Mouse (Mus musculus): ENCODE data around the gene Lefty1. TPM values are rescaled to one million over a fixed set of nuclear protein-coding genes. Genes with fewer than 3 reads are reported as not detected.

Lefty1 gene
- polyA plus RNA-seq, 1 experiment from 2014 or later: 6.0 TPM

GRCm38 (mm10) chr1:180986701-180987100, 51.9 kb downstream of the Lefty1 start:
- no peaks in the 10 kb centered on the region for H3K36me3 ChIP-seq
- H3K4me1 ChIP-seq (replicated peaks): peaks cover 2% of the 10 kb centered on the region
- no peak overlapping the region for H3K9ac ChIP-seq
- H3K4me3 ChIP-seq (replicated peaks): no peak overlapping the region
- no peak overlapping the region for H3K4me2 ChIP-seq
- DNase-seq: no peak
- H3K27ac ChIP-seq: no peak overlapping the region
- H3K9me3 ChIP-seq (replicated peaks): no peaks in the 10 kb centered on the region
- peaks cover 19% of the 10 kb centered on the region for H3K27me3 ChIP-seq
- WGBS (ENCODE audit: insufficient replicate concordance): 82% methylated on average over 8 of the region's 8 CpGs
- no peak for ATAC-seq (ENCODE audit: low read depth)

DNA sequence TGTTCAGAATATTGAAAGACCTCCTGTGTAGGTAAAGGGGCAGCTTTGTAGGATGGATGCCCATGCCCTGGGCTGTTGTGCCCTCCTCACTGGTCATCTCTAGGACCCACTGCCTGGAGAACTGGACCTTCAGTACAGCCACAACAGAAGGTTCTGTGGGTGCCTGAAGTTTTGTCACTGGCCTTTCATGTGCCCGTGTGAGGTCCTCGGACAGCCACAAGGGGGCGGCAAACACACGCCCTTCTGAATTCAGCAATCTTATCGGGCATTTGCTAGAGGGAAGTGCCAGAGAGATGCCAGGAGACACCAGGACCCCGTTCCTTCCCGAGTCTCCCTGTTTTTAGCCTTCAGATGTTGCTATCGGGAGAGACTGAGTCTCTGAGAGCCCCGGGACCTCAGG, 52.9 kb downstream of the Lefty1 start:
- Histone ChIP-seq H3K4me2 (no peak overlapping the region), H3K36me3 (no peaks in the 10 kb centered on the region), H3K27ac (no peak overlapping the region), H3K9ac (no peak overlapping the region), H3K9me3 (replicated peaks) (no peaks in the 10 kb centered on the region), H3K4me1 (replicated peaks) (no peaks in the 10 kb centered on the region), H3K4me3 (replicated peaks) (no peak overlapping the region), H3K27me3 (peaks cover 19% of the 10 kb centered on the region)
- ATAC-seq (ENCODE audit: low read depth): 0 out of 2 replicates have a peak, but pooled peaks have one; percentile 40
- WGBS (ENCODE audit: insufficient replicate concordance): 2% methylated on average over 9 of the region's 9 CpGs
- peak; percentile 63 for DNase-seq

Other genes with a start within 250 kb of the Lefty1 start
- gene Mixl1, start 238.0 kb upstream of the Lefty1 start, polyA plus RNA-seq (2015; fragmentation: Nextera tagmentation; extraction: Ambion mirVana): 0.92 and 1.2 TPM in 2 replicates
- gene Acbd3, start 209.0 kb upstream of the Lefty1 start, polyA plus RNA-seq (2015; fragmentation: Nextera tagmentation; extraction: Ambion mirVana): 8.7 and 8.9 TPM in 2 replicates
- 2,174 and 2,523 TPM in 2 replicates for gene H3f3a, start 121.1 kb upstream of the Lefty1 start, polyA plus RNA-seq (2015; fragmentation: Nextera tagmentation; extraction: Ambion mirVana)
- gene Sde2, start 83.9 kb upstream of the Lefty1 start, polyA plus RNA-seq (2015; fragmentation: Nextera tagmentation; extraction: Ambion mirVana): 25.1 and 29.7 TPM in 2 replicates
- gene Lefty2, start 41.9 kb upstream of the Lefty1 start, polyA plus RNA-seq (2015; fragmentation: Nextera tagmentation; extraction: Ambion mirVana): not detected in 2 replicates
- 122 and 128 TPM in 2 replicates for gene Pycr2, start 30.7 kb upstream of the Lefty1 start, polyA plus RNA-seq (2015; fragmentation: Nextera tagmentation; extraction: Ambion mirVana)
- 5.2 and 7.5 TPM in 2 replicates for gene Tmem63a, start 7.3 kb downstream of the Lefty1 start, polyA plus RNA-seq (2015; fragmentation: Nextera tagmentation; extraction: Ambion mirVana)
- gene Ephx1, start 85.9 kb downstream of the Lefty1 start, polyA plus RNA-seq (2015; fragmentation: Nextera tagmentation; extraction: Ambion mirVana): 3.5 and 3.7 TPM in 2 replicates
- 0.09 TPM in 1 of 2 replicates, not detected in the other for gene 9130409I23Rik, start 116.2 kb downstream of the Lefty1 start, polyA plus RNA-seq (2015; fragmentation: Nextera tagmentation; extraction: Ambion mirVana)
- 13.8 and 16.8 TPM in 2 replicates for gene Nvl, start 209.2 kb downstream of the Lefty1 start, polyA plus RNA-seq (2015; fragmentation: Nextera tagmentation; extraction: Ambion mirVana)
- 57.1 and 58.9 TPM in 2 replicates for gene Cnih4, start 209.7 kb downstream of the Lefty1 start, polyA plus RNA-seq (2015; fragmentation: Nextera tagmentation; extraction: Ambion mirVana)

Measured in liver, embryonic 13.5 days (tissue).